Mouse (Mus musculus) layer of hippocampus, postnatal 14 days (tissue): ENCODE measurements at regions not wholly inside any gene's neighbourhood (a gene's known extent, or its start where the extent isn't known, plus 50 kb on each side); places are given as distances from the start of the nearest gene placed in this dataset.

Experiments
- DNase-seq, 2 experiments: peaks; one replicate each; pipeline ENCODE4 v3.0.0; 2021 to 2022; ENCODE audit warnings: low spot score in 2 of 2, mixed read lengths in 1 of 2

DNA sequence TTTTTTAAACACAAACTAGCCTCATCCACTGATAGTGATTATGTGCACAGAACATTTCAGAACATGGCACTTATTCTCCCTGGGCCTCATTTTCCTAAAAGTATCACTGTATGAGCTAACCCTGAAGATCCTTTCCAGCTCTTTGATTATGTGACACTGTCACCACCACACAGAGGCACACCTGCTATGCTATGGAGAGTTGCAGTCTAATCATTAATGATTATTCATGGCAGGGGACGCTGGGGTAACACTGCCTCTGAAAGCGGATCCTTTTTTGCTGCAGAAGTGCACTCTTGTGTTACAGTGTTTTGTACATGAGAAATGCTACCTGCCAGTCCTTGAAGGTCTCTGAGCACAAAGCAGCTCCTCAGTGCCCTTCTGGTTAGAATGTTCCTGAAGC is 615.3 kb upstream of the Fbxo33 start:
- no peak for DNase-seq

DNA sequence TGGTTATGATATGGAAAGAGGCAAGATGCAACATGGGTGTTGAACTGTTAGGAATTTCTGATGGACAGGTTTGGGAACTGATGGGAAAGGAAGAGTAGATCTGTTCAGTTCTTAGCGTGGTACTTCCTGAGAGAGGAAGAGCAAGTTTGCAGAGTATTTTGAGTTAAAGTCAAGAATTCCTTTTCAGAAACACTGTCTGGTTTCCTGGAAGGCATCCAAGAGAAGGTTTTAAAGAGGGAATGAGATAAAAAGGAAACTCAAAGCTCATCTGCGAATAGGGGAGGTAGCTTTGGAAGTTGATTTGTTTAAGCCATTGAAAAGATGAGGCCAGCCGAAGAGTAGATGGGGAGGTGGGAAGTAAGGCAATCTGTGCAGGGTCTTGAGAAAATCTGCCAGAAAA is 603.4 kb upstream of the Fbxo33 start:
- no peak for DNase-seq

GRCm38 (mm10) chr12:59822435-59822834 is 602.9 kb upstream of the Fbxo33 start:
- DNase-seq: peak in 1 of 2 experiments; percentile 18

- DNase-seq: no peak
Measured at GRCm38 (mm10) chr12:59821698-59822097, 602.2 kb upstream of the Fbxo33 start.

DNA sequence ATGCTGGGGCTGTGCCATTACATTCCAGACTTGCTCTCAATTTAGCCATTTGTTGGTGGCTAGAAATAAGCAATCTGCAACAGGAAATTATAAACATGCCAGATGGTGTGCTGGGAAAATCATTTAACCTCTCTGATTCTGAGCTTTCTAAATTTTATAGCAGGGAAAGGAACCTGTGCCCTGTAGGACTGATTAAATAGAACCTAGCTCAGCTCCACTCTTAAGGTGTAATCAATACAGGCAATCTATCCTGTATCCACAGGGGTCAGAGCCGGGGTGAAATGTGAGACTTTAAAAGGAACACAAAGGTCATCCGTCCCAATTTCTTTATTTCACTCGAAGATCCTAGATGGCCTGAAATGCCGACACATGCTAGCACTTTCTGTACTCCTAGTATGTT is 596.4 kb upstream of the Fbxo33 start:
- DNase-seq: peak in 1 of 2 experiments; percentile 20

- DNase-seq: no peak
Measured at GRCm38 (mm10) chr12:59814356-59814755, 594.8 kb upstream of the Fbxo33 start.

- DNase-seq: no peak
Measured at GRCm38 (mm10) chr12:59809224-59809623, 589.7 kb upstream of the Fbxo33 start.

DNA sequence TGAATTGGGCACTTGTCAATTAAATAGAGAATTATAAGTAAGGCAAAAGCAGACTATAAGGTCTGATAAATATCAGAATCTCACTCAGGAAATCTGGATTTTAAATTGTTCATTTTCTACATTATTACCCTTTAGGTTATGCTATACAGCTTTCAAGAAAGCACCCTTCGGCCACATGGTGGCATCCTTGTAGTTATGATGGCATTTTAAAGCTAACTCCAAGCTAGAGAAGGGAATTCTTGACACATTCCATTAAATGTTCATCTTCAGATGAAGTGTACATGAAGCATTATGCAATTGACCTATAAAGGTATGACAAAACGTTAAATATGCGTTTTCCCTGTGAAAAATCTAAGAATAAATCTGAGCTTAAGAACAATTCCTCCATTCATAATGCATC is 578.5 kb upstream of the Fbxo33 start:
- peak in 1 of 2 experiments; percentile 67 for DNase-seq

DNA sequence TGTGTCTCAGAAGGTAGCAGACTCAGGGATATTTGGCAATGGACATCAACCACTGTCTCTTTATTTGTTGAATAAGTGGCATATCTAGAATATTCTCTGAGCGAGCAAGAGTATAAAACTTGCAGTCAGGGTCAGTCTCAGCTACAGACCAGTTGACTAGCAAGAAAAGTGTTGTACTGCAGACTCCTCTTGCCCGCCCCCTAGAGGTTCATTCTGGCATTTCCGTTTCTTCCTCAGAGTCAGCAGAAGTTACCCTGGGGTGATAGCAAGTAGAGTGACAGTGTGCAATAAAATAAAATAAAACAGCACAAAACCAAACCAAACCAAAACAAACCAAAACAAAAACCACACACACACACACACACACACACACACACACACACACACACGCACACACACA is 571.9 kb upstream of the Fbxo33 start:
- no peak for DNase-seq

GRCm38 (mm10) chr12:59786831-59787230 is 567.3 kb upstream of the Fbxo33 start:
- DNase-seq: peak in 1 of 2 experiments; percentile 5

GRCm38 (mm10) chr12:59770980-59771379 is 551.5 kb upstream of the Fbxo33 start:
- DNase-seq: no peak

DNA sequence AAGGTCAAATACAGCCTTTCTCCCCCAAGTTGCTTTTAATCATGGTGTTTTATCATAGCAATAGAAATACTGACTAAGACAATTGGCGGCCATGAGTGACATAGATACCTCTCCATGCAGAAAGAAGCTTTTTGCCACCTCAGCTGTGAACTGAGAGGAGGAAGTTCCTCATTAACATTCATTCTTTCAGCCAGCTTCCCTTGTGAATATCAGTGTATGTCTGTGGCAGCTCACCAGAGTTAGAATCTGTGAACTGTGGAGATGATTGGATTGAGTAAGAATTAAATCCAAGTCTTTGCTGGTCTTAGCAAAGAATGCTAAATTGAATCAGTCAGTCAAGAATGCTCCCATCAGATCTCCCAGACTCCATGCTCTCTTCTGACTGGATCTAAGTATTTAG is 542.7 kb upstream of the Fbxo33 start:
- DNase-seq: no peak

DNA sequence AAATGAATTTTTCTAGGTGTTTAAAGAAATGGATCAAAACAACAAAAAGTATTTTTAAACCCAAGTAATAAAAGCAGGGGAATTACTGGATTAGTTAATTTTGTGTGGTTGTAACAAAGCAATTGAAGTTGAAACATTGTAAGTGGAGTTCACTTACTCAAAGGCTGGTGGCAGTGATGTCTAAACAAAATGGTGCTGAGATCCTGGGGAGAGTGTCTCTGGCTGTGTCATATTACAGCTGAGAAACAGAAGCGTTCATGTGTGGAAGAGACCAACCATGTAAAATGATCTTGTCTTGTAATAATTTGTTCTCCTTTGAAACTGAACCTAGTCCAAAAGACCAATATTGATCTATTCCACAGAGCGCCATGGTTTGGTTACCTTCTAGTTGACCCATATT is 525.2 kb upstream of the Fbxo33 start:
- no peak for DNase-seq

GRCm38 (mm10) chr12:59743211-59743610 is 523.7 kb upstream of the Fbxo33 start:
- no peak for DNase-seq

DNA sequence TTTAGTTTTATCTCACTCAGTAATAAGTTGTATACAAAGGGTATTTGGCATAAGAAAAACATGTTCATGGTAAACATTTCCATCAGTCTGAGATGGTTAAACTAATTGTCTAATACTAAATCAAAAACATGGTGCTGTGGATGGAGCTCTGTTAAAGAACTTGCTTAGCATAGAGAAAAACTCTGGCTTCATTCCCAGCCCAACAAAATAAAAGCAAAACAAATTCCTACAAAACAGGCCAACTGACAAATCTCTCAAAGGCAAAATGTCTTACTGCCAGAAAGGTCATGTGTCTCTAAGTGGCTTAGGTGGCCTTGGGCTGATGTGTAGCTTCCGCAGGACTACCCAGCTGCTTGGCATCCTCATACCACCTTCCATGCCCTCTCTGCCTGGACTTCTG is 505.4 kb upstream of the Fbxo33 start:
- peak in 1 of 2 experiments; percentile 27 for DNase-seq

DNA sequence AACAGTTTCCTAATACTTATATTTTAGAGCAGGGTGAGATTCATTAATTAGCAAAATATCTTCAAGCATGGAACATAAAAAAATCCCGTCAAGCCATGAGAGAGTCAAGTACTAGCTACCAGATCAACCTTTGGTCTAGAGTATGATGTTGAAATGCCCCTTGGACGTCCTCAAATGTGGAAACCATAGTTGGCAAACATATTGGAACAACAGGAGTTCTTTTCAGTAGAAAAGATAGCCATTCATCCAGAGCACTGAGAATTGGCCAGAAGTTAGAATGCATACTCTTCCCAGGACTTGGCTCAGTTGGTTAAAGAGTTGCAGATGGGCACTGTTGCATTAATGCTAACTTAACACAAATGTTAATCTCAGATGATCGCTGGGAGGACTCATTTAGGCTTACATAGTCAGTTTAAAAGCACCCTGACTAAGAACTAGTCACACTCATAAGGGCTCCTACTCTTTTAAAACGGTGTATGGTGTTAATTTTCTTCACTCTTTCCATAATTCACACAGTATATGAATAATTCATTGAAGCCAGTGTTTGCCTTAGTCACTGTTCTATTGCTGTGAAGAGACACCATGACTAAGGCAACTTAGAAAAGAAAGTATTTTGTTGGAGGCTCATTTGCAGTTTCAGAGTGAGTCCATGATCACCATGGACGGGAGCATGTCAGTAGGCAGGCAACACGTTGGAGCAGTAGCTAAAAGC is 503.1 kb upstream of the Fbxo33 start:
- no peak for DNase-seq

DNA sequence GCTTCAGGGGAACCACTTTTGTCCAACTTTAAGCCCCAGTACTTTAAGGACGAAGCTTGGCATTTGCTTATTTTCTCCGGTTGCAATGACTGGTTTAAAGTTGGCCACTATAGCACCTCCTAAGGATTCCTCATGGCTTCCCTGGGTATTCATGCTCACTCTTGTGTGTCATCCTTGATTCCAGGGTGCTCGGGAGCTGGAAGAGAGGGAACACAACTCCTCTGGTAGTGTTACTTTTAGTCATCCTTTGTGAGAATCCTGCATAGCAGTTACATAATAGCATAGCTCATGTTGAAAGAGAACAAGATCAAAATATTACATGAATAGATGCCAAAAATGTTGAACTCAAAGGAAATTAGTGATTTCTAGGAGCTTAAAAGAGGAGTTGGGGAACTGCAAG is 493.7 kb upstream of the Fbxo33 start:
- DNase-seq: no peak

GRCm38 (mm10) chr12:59683235-59683634 is 463.7 kb upstream of the Fbxo33 start:
- no peak for DNase-seq

DNA sequence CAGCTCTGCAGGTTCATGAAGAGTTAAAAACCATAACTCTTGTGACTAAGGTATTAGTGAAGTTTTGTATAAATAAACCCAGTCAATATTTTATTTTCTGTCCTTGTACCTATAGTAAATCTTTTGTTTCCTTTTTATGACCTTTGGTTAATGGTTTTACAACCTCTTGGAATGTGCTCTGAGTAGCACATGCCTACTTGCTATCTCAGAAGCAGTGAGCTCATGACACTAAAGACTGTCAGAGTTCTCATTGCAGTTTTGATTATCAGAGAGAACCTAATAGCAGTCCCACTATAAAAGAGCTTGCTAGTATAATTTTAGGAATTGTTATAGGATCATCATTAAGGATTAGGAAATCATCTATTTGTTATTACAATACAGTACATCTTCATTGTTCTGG is 443.6 kb upstream of the Fbxo33 start:
- no peak for DNase-seq

GRCm38 (mm10) chr12:59630678-59631077 is 411.2 kb upstream of the Fbxo33 start:
- DNase-seq: no peak

GRCm38 (mm10) chr12:59623147-59623546 is 403.6 kb upstream of the Fbxo33 start:
- no peak for DNase-seq

- DNase-seq: no peak
Measured at GRCm38 (mm10) chr12:59621132-59621531, 401.6 kb upstream of the Fbxo33 start.

GRCm38 (mm10) chr12:59620340-59620739 is 400.8 kb upstream of the Fbxo33 start:
- peak in 1 of 2 experiments; percentile 62 for DNase-seq
